Mouse (Mus musculus): ENCODE measurements around the gene Nutf2. TPM values are rescaled to one million over a fixed set of nuclear protein-coding genes. Genes with fewer than 3 reads are reported as not detected.
"Not testable (repeated sequence)": the region's sequence is repeated elsewhere in the genome, so short reads cannot be mapped to it uniquely, and the experiment has no call there.

The Nutf2 gene
- total RNA-seq (2021): 10 to 100 TPM; 63.8 to 66.0 TPM
- long read RNA-seq, experiment 1, transcript Nutf2-201 (5 exons, 948 nt): major isoform, 110 of 122 reads
- long read RNA-seq, experiment 1, partial matches to known transcripts: 2 of 122 reads
- long read RNA-seq, experiment 1, other reads (novel, unspliced or antisense): 9 of 122 reads
- long read RNA-seq, experiment 2, transcript Nutf2-201 (5 exons, 948 nt): major isoform, 130 of 151 reads
- long read RNA-seq, experiment 2, partial matches to known transcripts: 3 of 151 reads
- long read RNA-seq, experiment 2, other reads (novel, unspliced or antisense): 16 of 151 reads

DNA sequence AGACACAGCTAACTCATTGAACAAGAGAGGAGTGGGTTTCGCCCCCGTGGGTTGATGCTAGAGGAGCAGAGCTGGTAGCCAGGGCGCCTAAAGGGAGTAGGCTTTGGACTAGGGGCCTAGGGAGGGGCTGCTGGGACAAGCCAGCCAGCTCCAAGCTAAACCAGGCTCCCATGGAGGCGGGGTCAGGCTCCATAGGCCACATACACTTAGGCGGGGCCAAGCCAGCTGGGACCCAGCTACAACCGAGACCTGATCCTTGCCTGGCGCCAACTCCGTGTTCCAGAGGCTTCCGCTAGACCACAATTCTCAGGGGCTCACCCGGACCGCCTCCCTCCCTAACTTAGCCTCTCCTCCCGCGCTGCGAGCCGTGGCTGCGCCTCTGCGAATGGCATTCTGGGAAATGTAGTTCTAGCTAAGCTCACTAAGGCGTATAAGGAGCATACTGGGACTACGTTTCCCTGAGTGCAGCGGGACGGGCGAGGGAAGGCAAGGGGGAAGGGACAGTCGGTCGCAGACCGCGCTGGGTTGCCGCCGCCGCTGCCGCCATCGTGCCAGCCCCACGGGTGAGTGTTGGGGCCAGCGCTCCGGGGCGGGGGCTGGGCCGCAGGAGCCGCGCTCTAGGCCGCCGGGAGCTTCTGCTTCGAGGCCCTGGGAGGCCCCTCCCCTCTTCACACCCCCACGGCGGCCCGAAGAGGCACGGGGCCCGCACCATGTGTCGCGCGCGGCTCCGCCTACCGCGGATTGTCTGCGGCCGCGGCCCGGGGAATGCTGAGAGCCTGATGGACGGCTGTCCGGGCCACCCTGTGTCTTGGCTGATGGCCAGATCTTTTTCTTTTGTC lies at the start of gene Nutf2:
Gene Nutf2, plus strand, starts transcription at position 438 of the 839 bp plus-strand sequence.
- intact Hi-C loops (cut with DNase I; ENCODE audit: low total_unique reads): no loop called here

GRCm38 (mm10) chr8:105811061-105811460 lies 49.3 kb upstream of the Nutf2 start:
- intact Hi-C loops (cut with DNase I; ENCODE audit: low total_unique reads): no loop called here
- no peak for DNase-seq

More for the DNA sequence above, at the start of gene Nutf2:
- peak; percentile 97 for DNase-seq

DNA sequence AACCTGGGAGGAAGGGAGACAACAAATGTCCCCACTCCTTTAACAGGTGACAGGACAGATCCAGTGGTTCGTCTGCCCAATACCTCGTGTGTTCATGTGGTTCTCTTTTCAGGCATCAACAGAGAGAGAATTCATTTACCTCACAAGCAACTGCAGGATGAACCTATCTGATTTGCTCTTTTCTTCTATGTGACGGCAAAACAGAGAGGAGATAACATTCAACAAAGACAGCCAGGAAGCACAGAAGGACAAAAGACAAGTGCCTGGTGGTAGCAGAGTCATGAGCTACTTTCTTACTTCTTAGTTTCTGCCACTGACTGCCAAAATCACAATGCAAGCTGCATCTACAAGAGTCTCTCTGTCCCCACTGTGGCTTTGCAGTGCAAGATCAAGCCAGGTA lies 48.8 kb upstream of the Nutf2 start:
- intact Hi-C loops (cut with DNase I; ENCODE audit: low total_unique reads): no loop called here
- no peak for DNase-seq

DNA sequence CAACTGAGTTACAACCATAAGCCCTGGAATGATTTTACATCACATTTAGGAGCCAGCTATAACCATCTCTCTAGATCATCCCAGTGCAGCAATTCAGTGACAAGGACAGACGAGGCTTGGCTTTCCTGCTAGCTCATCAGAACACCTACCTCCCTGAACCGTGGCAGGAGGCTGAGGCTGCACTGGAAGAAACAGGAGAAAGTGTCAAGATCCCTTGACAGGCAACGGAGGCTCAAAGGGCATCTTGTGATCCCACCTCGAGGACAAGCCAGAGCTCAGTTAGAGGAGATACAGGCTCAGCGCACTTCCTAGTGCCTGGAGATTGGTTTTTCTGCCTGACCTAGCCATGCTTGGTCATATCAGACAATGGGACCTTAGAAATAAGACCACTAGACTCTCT lies 47.9 kb upstream of the Nutf2 start:
- intact Hi-C loops (cut with DNase I; ENCODE audit: low total_unique reads): no loop called here
- DNase-seq: no peak

GRCm38 (mm10) chr8:105813241-105813640 lies 47.1 kb upstream of the Nutf2 start:
- intact Hi-C loops (cut with DNase I; ENCODE audit: low total_unique reads): no loop called here
- DNase-seq: no peak

- intact Hi-C loops (cut with DNase I; ENCODE audit: low total_unique reads): no loop called here
- DNase-seq: no peak
These were observed 40.7 kb upstream of the Nutf2 start for GRCm38 (mm10) chr8:105819659-105820058.

GRCm38 (mm10) chr8:105820925-105821324 lies 39.5 kb upstream of the Nutf2 start:
- DNase-seq: peak; percentile 34
- intact Hi-C loops (cut with DNase I; ENCODE audit: low total_unique reads): no loop called here

DNA sequence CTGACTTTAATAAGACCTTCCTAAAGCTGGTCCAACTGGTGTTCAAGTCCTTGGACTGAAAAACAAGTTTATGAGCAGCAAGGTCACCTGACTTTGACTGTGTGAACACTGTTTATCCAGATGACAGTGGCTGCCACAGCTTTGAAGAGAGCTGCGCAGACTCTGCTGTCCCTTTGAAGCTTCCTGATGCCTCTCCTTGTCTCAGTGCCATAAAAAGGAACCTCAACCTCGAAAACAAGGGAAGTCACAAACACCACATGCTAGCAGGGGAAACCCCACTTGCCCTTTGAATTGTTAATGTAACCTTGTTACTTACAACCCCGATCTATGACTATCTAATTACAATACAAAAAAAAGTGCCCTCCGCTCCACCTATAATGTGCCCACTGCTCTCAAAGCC lies 34.9 kb upstream of the Nutf2 start:
- intact Hi-C loops (cut with DNase I; ENCODE audit: low total_unique reads): no loop called here
- DNase-seq: no peak

DNA sequence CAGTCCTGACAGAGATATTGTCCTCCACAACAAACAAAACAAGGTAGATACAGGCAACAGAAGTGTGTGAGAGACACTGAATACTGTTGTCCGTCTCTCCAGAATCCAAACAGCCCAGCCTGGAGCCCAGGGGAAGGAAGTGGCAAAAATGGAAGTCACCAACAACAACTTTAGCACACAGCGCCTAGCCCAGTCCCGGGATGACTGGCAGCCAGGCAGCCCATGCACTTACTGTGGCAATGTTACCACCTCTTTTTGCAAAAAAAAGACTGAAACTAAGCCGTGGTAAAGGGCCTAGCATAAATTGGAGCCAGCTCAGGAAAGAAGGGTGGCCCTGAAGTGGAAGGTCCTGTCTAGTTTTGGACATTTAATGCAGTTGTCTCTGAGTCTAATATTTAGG lies 34.0 kb upstream of the Nutf2 start:
- intact Hi-C loops (cut with DNase I; ENCODE audit: low total_unique reads): no loop called here
- DNase-seq: no peak

DNA sequence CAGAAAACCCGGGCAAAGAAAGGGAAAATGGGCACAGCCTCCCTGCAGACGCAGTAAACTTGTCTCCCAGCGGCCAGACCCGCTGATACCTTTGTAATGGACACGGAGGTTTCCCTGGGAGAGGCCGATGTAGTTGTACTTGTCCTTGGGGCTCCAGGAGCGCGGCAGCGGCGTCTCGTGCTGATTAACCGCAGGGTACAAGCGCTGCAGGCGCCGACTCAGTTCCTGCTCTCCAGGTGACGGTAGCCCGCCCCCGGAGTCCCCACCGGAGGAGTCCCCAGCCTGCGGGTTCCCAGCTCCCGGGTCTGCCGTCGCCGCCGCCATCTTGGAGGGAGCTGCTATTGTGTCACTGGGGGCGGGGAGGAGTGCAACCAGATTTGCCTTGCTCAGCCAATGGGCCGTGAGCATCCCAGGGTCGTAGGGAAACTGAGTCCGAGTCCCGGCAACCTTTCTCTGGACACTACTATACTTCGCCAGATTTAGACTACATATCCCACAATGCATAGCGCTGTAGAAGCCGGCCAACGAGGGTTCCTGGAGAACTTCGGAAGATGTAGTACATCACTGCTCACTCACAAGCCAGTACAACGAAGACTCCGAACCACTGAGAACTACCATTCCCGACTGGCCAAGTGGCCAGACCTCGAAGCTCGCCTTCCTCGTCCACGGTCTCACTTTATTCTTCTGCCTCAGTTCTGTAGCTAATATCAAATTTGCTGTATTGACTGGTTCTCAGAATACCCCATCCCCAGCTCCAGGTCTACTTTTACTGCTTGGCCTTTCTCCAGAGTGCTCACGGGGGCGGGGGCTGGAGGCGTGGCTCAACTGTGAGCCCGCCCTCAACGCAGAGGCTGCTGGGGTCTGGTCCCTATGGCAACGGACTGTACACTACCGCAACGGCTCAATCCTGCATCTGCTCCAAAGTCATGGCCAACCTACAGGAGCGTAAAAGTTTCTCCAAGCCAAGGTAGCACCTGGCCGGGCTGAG lies 33.2 kb upstream of the Nutf2 start, which contains the start of the genes Ranbp10 and Tsnaxip1:
Gene Ranbp10, minus strand, starts transcription at position 490 of the 988 bp plus-strand sequence.
Gene Tsnaxip1, plus strand, starts transcription at position 871 of the 988 bp plus-strand sequence.
- peak; percentile 95 for DNase-seq
- intact Hi-C loops (cut with DNase I; ENCODE audit: low total_unique reads): no loop called here

DNA sequence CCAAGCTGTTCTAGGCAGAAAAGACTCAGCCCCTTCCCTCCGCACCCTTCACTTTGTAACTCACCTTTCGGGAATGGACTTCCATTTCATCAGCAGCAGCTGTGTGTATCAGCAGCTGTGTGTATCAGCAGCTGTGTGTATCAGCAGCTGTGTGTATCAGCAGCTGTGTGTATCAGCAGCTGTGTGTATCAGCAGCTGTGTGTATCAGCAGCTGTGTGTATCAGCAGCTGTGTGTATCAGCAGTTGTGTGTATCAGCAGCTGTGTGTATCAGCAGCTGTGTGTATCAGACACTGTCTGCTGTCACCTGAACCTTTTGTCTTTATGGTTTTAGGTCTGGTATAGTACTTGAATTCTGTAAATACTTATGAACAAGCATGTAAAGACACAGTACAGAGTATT lies 26.6 kb upstream of the Nutf2 start:
- intact Hi-C loops (cut with DNase I; ENCODE audit: low total_unique reads): loop anchor here (5.0 kb wide), 1 partner anchor 121 kb away; no protein-coding TSS in a partner anchor
- not testable (repeated sequence) for DNase-seq

DNA sequence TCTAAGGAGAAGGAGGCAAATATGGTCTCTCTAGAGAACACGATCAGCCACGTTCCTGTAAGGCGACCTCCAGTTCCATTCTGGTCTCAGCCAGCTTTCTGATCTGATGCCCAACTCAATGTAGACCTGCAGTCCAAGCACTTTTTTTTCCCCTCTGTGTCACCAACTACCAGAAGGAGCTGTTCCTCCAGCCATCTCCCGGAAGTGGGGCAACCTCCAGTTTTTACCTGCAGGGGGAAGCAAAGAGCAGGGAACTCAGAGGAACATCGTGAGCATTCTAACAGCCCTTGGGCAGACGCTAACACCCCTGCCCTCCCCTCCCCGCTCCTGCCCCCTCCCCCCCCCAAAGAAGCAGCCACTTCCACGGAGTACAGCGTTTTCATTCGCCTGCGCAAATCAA lies 25.1 kb upstream of the Nutf2 start:
- peak; percentile 66 for DNase-seq
- intact Hi-C loops (cut with DNase I; ENCODE audit: low total_unique reads): loop anchor here (5.0 kb wide), 1 partner anchor 97 kb away; the partner anchor contains the start of gene Ctrl

DNA sequence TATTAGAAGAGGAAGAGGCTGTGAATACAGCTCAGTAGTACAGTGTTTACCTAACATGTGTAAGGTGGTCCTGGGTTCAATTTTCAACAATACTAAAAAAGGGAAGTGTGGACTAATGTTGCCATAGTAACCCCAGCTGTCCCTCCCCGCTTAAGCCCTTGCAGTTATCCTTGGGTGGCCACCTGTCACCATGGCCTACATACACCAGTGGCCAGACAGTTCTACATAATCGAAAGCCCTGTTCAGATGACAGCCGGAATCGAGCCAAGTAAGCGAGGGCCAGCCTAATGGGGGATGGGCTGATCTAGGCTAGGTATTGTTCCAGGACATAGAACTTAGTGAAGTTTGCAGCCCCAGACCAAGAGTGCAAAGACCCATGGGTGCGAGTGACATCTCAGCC lies 23.4 kb upstream of the Nutf2 start:
- no peak for DNase-seq
- intact Hi-C loops (cut with DNase I; ENCODE audit: low total_unique reads): loop anchor here (5.0 kb wide), 1 partner anchor 95 kb away; the partner anchor contains the start of gene Ctrl

DNA sequence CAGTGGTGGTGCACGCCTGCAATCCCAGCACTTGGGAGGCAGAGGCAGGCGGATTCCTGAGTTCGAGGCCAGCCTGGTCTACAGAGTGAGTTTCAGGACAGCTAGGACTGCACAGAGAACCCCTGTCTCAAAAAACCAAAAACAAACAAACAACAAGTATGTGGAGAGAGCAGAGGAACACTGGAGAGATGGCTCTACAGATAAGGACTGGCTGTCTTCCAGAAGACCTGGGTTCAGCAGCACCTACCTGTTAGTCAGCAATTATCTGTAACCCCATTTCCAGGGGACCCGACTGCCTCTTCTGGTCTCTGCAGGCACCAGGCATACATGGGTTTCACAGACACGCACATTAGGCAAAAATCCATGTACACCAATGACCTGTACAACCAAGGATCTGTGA lies 21.2 kb upstream of the Nutf2 start:
- intact Hi-C loops (cut with DNase I; ENCODE audit: low total_unique reads): loop anchor here (5.0 kb wide), 1 partner anchor 93 kb away; the partner anchor contains the start of gene Ctrl
- DNase-seq: no peak

GRCm38 (mm10) chr8:105846678-105847077 lies 13.7 kb upstream of the Nutf2 start:
- intact Hi-C loops (cut with DNase I; ENCODE audit: low total_unique reads): loop anchor here (10.0 kb wide), 1 partner anchor 158 kb away; the partner anchor contains the start of gene Dpep2nb

GRCm38 (mm10) chr8:105850014-105850413 lies 10.4 kb upstream of the Nutf2 start:
- no peak for DNase-seq
- intact Hi-C loops (cut with DNase I; ENCODE audit: low total_unique reads): no loop called here

More at GRCm38 (mm10) chr8:105846678-105847077, 13.7 kb upstream of the Nutf2 start:
- no peak for DNase-seq

- no peak for DNase-seq
- intact Hi-C loops (cut with DNase I; ENCODE audit: low total_unique reads): no loop called here
These were observed 9.8 kb upstream of the Nutf2 start for GRCm38 (mm10) chr8:105850611-105851010.

GRCm38 (mm10) chr8:105851651-105852143 lies 8.7 kb upstream of the Nutf2 start:
- peak; percentile 90 for DNase-seq
- intact Hi-C loops (cut with DNase I; ENCODE audit: low total_unique reads): no loop called here
